Mouse (Mus musculus) limb, embryonic 14.5 days (tissue): Measurements from ENCODE around the gene Dlg2. TPM values are rescaled to one million over a fixed set of nuclear protein-coding genes. Genes with fewer than 3 reads are reported as not detected.

Experiments used
- ATAC-seq: fragments of 200-750 bp; cut with Nextera tagmentation; 2 replicates; pipeline ENCODE4 v1.8.0; 2017; ENCODE audit warnings: low read depth, moderate number of reproducible peaks, moderate TSS enrichment; ENCODE audit not compliant: low FRiP score
- DNase-seq: peaks from one replicate; pipeline ENCODE4 v3.0.0-alpha.2; 2015; ENCODE audit warnings: low spot score
- H3K27ac ChIP-seq: fragments of 300-500 bp; sonication (generic); replicated peaks from 2 replicates; pipeline ENCODE4 v1.5.1; 2014; ENCODE audit warnings: low read depth, mild to moderate bottlenecking, low read length, moderate library complexity, mixed read lengths
- H3K27me3 ChIP-seq: fragments of 300-500 bp; sonication (generic); 2 replicates; pipeline ENCODE4 v1.6.1; 2014; ENCODE audit warnings: low read length, mixed read lengths; ENCODE audit not compliant: control insufficient read depth, insufficient read depth
- H3K36me3 ChIP-seq: fragments of 300-500 bp; sonication (generic); 2 replicates; pipeline ENCODE4 v1.6.1; 2014; ENCODE audit warnings: mild to moderate bottlenecking, low read length, moderate library complexity, mixed read lengths; ENCODE audit not compliant: control insufficient read depth, insufficient read depth
- H3K4me1 ChIP-seq: fragments of 300-500 bp; sonication (generic); 2 replicates; pipeline ENCODE4 v1.6.1; 2014; ENCODE audit warnings: antibody characterized with exemption, low read length, mixed read lengths; ENCODE audit not compliant: control insufficient read depth, insufficient read depth
- H3K4me2 ChIP-seq: fragments of 300-500 bp; sonication (generic); replicated peaks from 2 replicates; pipeline ENCODE4 v1.6.1; 2014; ENCODE audit warnings: low read depth, mild to moderate bottlenecking, low read length, moderate library complexity; ENCODE audit not compliant: severe bottlenecking
- H3K4me3 ChIP-seq: fragments of 300-500 bp; sonication (generic); replicated peaks from 2 replicates; pipeline ENCODE4 v1.5.1; 2014; ENCODE audit warnings: low read length
- H3K9ac ChIP-seq: fragments of 300-500 bp; sonication (generic); 2 replicates; pipeline ENCODE4 v1.6.1; 2014; ENCODE audit warnings: mild to moderate bottlenecking, low read depth, low read length, moderate library complexity; ENCODE audit not compliant: severe bottlenecking
- H3K9me3 ChIP-seq: fragments of 300-500 bp; sonication (generic); 2 replicates; pipeline ENCODE4 v1.6.1; 2016; ENCODE audit warnings: low read length; ENCODE audit not compliant: control insufficient read depth
- POLR2A ChIP-seq: fragments of 200-500 bp; IDR thresholded peaks from 2 replicates; pipeline ENCODE4 v1.8.0; 2012; ENCODE audit warnings: inconsistent platforms, mild to moderate bottlenecking, moderate library complexity, borderline replicate concordance; ENCODE audit not compliant: insufficient read depth, insufficient read length; ENCODE audit errors: extremely low read depth
- WGBS: fragments of 180-500 bp; shearing (Covaris S2); extraction: QIAGEN DNeasy Blood & Tissue Kit; methylation state at CpG from one replicate; pipeline ENCODE4 v1.1.7; 2014; 5-methylcytosine and 5-hydroxymethylcytosine counted together
- polyA plus RNA-seq, 2 experiments: library from polyadenylated mRNA; depleted of rRNA in 1 of 2; stranded (reverse) in 1 of 2; unstranded in 1 of 2; fragments of >200 nt; fragmentation: Nextera tagmentation in 1 of 2; extraction: Ambion mirVana in 1 of 2; gene quantifications; 2 replicates each; pipeline versions ENCODE4 v1.2.1 to v1.2.3; 2012 to 2014

Dlg2 gene
- polyA plus RNA-seq, 2 experiments: 4.6 to 7.3 TPM

GRCm38 (mm10) chr7:92140051-92140817 lies 1663.8 kb downstream of the Dlg2 start:
- TF ChIP-seq POLR2A: no peak
- Histone ChIP-seq H3K27ac (no peak overlapping the region), H3K27me3 (no peaks in the 10 kb centered on the region), H3K36me3 (no peaks in the 10 kb centered on the region), H3K4me1 (no peaks in the 10 kb centered on the region), H3K4me2 (no peak overlapping the region), H3K4me3 (no peak overlapping the region), H3K9me3 (no peaks in the 10 kb centered on the region), H3K9ac (no peak overlapping the region)
- DNase-seq (no peak), ATAC-seq (no peak)
- WGBS: 81% methylated on average over 9 of the region's 9 CpGs

GRCm38 (mm10) chr7:92147499-92147898 lies 1671.0 kb downstream of the Dlg2 start:
- DNase-seq (no peak), ATAC-seq (no peak)
- Histone ChIP-seq H3K4me3 (no peak overlapping the region), H3K27me3 (no peaks in the 10 kb centered on the region), H3K4me2 (no peak overlapping the region), H3K9me3 (no peaks in the 10 kb centered on the region), H3K4me1 (no peaks in the 10 kb centered on the region), H3K36me3 (no peaks in the 10 kb centered on the region), H3K27ac (no peak overlapping the region), H3K9ac (no peak overlapping the region)
- 92% methylated on average over 1 of the region's 1 CpGs for whole genome bisulfite sequencing
- TF ChIP-seq POLR2A: no peak

DNA sequence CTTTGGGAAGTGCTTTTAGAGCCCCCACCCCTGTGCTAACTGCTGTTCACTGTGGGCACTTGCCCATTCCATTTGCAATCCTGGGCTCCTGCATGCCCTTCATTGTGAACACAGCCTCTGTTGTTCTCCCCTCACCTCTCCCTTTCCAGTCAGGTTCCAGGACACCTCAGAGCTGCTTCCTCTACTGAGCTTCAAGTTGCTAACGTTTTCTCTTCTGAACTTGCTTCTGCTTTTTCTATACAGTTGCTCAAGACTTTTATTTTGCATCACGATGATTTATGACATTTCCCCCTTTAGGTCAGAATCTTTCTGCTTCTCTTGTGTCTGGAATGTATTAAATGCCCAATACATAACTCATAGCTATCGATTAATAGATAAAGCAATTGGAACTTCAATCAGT lies 1674.3 kb downstream of the Dlg2 start:
- no peak for TF ChIP-seq POLR2A
- WGBS: 66% methylated on average over 3 of the region's 3 CpGs
- no peak for DNase-seq
- Histone ChIP-seq H3K4me2 (no peak overlapping the region), H3K9me3 (no peaks in the 10 kb centered on the region), H3K4me1 (no peaks in the 10 kb centered on the region), H3K4me3 (no peak overlapping the region), H3K27ac (no peak overlapping the region), H3K36me3 (no peaks in the 10 kb centered on the region), H3K9ac (no peak overlapping the region), H3K27me3 (no peaks in the 10 kb centered on the region)
- ATAC-seq: no peak

DNA sequence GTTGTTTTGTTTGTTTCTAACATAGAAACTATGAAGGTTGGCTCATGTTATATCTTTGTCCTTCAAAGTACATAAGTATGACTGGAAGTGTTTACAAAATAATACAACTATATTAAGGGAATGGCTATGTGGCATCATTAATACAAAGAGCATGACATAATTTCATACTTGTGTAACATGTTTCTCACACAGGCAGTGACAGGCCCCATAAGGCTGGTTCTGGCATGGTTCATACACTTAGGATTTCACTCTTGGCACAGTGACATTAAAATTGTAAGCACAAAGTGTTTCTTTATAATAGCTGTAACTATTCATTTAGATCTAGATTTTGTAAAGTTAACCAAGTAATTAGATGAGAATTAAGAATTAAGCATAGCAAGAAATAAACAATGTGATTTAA lies 1678.1 kb downstream of the Dlg2 start:
- Histone ChIP-seq H3K4me1 (no peaks in the 10 kb centered on the region), H3K27ac (no peak overlapping the region), H3K4me2 (no peak overlapping the region), H3K36me3 (no peaks in the 10 kb centered on the region), H3K4me3 (no peak overlapping the region), H3K9ac (no peak overlapping the region), H3K27me3 (no peaks in the 10 kb centered on the region), H3K9me3 (no peaks in the 10 kb centered on the region)
- ATAC-seq (no peak), DNase-seq (no peak)
- TF ChIP-seq POLR2A: no peak

GRCm38 (mm10) chr7:92163150-92163549 lies 1686.7 kb downstream of the Dlg2 start:
- ATAC-seq: no peak
- no peak overlapping the region for H3K9ac ChIP-seq
- no peak overlapping the region for H3K4me3 ChIP-seq
- no peaks in the 10 kb centered on the region for H3K4me1 ChIP-seq
- 93% methylated on average over 2 of the region's 2 CpGs for WGBS
- no peaks in the 10 kb centered on the region for H3K36me3 ChIP-seq
- H3K27ac ChIP-seq: no peak overlapping the region
- no peak for DNase-seq
- no peak overlapping the region for H3K4me2 ChIP-seq
- no peak for TF ChIP-seq POLR2A
- H3K9me3 ChIP-seq: no peaks in the 10 kb centered on the region
- no peaks in the 10 kb centered on the region for H3K27me3 ChIP-seq
